Mouse (Mus musculus) midbrain, embryonic 16.5 days (tissue): ENCODE measurements at regions not wholly inside any gene's neighbourhood (a gene's known extent, or its start where the extent isn't known, plus 50 kb on each side); places are given as distances from the start of the nearest gene placed in this dataset.
"Not testable (repeated sequence)": the region's sequence is repeated elsewhere in the genome, so short reads cannot be mapped to it uniquely, and the experiment has no call there.

Source experiments
- ATAC-seq: fragments of 200-750 bp; cut with Nextera tagmentation; 2 replicates; pipeline ENCODE4 v1.8.0; 2017; ENCODE audit warnings: moderate TSS enrichment
- H3K27ac ChIP-seq: fragments of 300-500 bp; sonication (generic); 2 replicates; pipeline ENCODE4 v1.5.1; 2014; ENCODE audit warnings: mild to moderate bottlenecking, low read length, mixed read lengths
- H3K27me3 ChIP-seq: fragments of 300-500 bp; sonication (generic); 2 replicates; pipeline ENCODE4 v1.6.1; 2014; ENCODE audit warnings: low read depth, low read length, mixed read lengths; ENCODE audit not compliant: control insufficient read depth, insufficient read depth
- H3K36me3 ChIP-seq: fragments of 300-500 bp; sonication (generic); 2 replicates; pipeline ENCODE4 v1.6.1; 2014; ENCODE audit warnings: mild to moderate bottlenecking, low read length, moderate library complexity, mixed read lengths; ENCODE audit not compliant: control insufficient read depth, insufficient read depth
- H3K4me1 ChIP-seq: fragments of 300-500 bp; sonication (generic); 2 replicates; pipeline ENCODE4 v1.6.1; 2014; ENCODE audit warnings: mild to moderate bottlenecking, low read length, mixed read lengths; ENCODE audit not compliant: control insufficient read depth, insufficient read depth
- H3K4me2 ChIP-seq: fragments of 300-500 bp; sonication (generic); 2 replicates; pipeline ENCODE4 v1.6.1; 2014; ENCODE audit warnings: mild to moderate bottlenecking, low read length, mixed read lengths
- H3K4me3 ChIP-seq: fragments of 300-500 bp; sonication (generic); 2 replicates; pipeline ENCODE4 v1.5.1; 2014; ENCODE audit warnings: low read depth, mild to moderate bottlenecking, low read length, moderate library complexity, mixed read lengths
- H3K9ac ChIP-seq: fragments of 300-500 bp; sonication (generic); 2 replicates; pipeline ENCODE4 v1.6.1; 2014; ENCODE audit warnings: low read depth, low read length, mixed read lengths
- H3K9me3 ChIP-seq: fragments of 300-500 bp; sonication (generic); replicated peaks from 2 replicates; pipeline ENCODE4 v1.6.1; 2014; ENCODE audit warnings: mild to moderate bottlenecking, low read length, mixed read lengths; ENCODE audit not compliant: control insufficient read depth, poor library complexity, severe bottlenecking
- WGBS: fragments of 180-500 bp; shearing (Covaris S2); extraction: QIAGEN DNeasy Blood & Tissue Kit; methylation state at CpG from one replicate; pipeline ENCODE4 v1.1.7; 2014; 5-methylcytosine and 5-hydroxymethylcytosine counted together

DNA sequence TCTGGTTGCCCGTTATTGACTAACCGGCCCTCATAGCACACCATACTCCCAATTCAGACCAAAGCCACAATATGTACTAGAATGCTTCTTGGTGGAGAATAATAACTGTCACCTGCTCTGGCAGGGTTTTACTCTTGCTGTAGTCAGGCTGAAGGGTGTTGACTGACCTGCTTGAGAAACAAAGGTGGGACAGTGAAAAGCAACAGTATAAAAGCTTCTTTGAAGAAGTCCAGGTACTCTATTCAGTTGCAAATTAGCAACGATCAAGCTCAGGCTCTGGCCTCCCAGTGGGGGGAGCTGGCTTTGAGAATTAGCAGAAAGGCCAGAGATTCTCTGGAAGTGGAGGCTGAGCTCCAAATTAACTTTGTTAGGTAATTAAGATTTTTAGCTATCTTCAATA, 112.4 kb upstream of the Tac1 start:
- H3K4me2 ChIP-seq, H3K4me1 ChIP-seq, H3K27ac ChIP-seq, ATAC-seq, H3K9me3 ChIP-seq, H3K9ac ChIP-seq, H3K27me3 ChIP-seq, H3K36me3 ChIP-seq, H3K4me3 ChIP-seq: not testable (repeated sequence)
- whole genome bisulfite sequencing = 51% methylated on average over 3 of the region's 3 CpGs

DNA sequence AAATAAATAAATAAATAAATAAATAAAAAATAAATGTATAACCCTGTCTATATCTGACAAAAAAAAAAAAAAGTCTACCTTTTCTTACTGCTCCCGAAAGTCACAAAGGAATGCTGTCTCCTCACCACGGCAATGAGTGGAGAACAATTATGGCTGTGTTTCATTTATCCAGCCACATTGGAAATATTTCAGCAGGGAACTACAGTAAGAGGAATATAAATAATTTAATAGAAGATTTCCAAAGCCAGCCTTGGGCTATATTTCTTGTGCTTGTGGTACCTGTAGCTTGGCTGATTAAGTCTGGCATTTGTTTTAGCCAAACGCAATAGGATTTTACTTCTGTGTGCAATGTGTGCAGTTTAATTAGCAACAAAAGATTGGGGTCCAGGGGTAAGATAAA, 98.8 kb upstream of the Tac1 start:
- H3K9me3 ChIP-seq = no peaks in the 10 kb centered on the region
- no peaks in the 10 kb centered on the region for H3K4me1 ChIP-seq
- no peak overlapping the region for H3K4me2 ChIP-seq
- no peaks in the 10 kb centered on the region for H3K27me3 ChIP-seq
- H3K9ac ChIP-seq = no peak overlapping the region
- peak; percentile 51 for ATAC-seq
- 59% methylated on average over 3 of the region's 3 CpGs for WGBS
- no peak overlapping the region for H3K27ac ChIP-seq
- no peaks in the 10 kb centered on the region for H3K36me3 ChIP-seq
- H3K4me3 ChIP-seq = no peak overlapping the region

DNA sequence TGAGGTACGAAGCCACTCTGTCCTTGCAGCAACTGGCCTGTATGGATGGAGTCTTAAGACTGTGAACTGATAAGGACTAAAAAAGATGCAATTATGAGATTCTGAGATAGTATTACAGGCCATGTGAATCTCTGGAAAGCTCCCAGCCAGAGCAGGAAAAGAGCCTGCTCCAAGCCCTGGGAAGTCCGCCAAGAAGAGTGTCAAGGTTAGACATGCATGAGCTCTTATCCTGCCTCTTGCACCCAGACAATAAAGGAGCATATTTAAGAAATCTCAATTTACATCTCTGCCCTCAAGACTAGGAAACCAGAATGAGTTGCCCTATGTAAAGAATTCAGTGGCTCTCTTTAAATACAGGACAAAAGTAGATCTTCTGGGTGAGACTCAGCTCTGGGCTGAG, 90.8 kb upstream of the Tac1 start:
- Histone ChIP-seq H3K4me1 (no peaks in the 10 kb centered on the region), H3K27ac (no peak overlapping the region), H3K27me3 (no peaks in the 10 kb centered on the region), H3K36me3 (no peaks in the 10 kb centered on the region), H3K4me3 (no peak overlapping the region), H3K4me2 (no peak overlapping the region), H3K9me3 (no peaks in the 10 kb centered on the region), H3K9ac (no peak overlapping the region)
- no peak for ATAC-seq
- WGBS = 84% methylated on average over 2 of the region's 2 CpGs

DNA sequence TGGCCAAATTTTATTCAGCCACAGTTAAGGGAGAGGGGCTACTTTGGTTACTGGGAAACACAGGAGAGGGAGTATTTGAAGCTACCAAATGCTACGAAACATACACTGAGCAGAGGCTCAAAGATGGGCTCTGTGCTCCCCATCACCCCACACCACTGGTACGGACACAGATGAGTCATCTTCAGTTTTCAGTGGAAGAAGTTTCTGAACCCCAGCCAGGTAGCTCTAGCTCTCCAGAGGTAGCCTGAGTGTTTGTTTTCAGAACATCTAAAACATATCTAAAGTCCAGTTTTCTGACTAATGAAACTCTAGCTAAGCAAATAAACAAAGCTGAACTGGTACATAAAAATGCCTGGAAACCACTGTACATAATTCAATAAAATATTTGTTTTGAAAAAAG, 90.3 kb upstream of the Tac1 start:
- WGBS = 77% methylated on average over 2 of the region's 2 CpGs
- Histone ChIP-seq H3K4me3 (no peak overlapping the region), H3K27ac (no peak overlapping the region), H3K27me3 (no peaks in the 10 kb centered on the region), H3K4me1 (no peaks in the 10 kb centered on the region), H3K36me3 (no peaks in the 10 kb centered on the region), H3K9ac (no peak overlapping the region), H3K4me2 (no peak overlapping the region), H3K9me3 (no peaks in the 10 kb centered on the region)
- ATAC-seq = no peak

DNA sequence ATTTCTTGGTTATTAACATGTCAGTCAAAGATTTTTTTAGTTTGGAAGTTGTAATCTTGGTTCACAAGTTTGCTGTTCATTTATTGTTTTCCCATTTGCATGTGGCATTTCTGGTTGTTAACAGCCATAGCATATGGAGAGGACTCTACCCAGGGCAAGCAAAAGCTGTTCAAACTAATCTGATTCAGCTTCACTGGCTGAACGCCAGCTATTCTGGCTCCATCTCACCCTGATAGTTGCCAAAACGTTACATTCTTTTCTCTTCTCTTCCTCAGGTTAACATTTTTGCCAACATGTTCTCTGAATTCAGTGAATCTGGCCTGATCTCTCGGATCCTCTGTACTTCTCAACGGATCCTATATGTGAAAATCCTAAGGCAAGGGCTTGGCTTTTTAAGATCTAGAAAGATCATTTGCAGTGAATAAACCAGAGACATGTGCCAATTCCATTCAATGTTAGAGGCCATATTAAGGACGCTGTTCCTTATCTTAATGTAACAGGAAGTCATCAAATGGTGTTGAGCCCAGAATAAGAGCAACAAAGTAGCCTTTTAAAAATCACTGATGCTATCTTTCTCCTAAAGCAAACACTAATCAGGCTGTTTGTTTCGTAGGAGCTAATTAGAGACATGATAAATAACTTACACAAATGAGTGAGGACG, 82.2 kb upstream of the Tac1 start:
- Histone ChIP-seq H3K4me3 (no peak overlapping the region), H3K4me2 (no peak overlapping the region), H3K9me3 (no peaks in the 10 kb centered on the region), H3K27ac (no peak overlapping the region), H3K9ac (no peak overlapping the region), H3K4me1 (no peaks in the 10 kb centered on the region), H3K27me3 (no peaks in the 10 kb centered on the region), H3K36me3 (no peaks in the 10 kb centered on the region)
- WGBS = 69% methylated on average over 7 of the region's 7 CpGs
- ATAC-seq = no peak

DNA sequence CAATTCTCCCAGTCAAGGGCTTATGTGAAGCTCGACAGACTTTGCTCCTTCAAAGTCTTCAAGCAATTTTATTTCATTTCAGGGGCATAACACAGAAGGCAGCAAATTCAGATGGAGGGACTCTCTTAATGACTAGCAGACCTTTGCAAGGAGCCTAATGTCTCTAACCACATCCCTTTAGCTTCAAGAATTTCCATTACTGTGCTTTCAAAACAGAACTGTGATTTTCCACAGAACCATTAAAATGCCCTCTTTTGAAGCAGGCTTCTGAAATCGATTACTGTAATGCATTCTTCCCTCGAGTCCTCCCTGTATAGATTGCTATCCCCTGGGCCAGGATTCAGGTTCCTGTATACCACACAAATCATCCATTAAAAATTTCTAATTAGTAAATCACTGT, 80.9 kb upstream of the Tac1 start:
- Histone ChIP-seq H3K27me3 (no peaks in the 10 kb centered on the region), H3K4me1 (no peaks in the 10 kb centered on the region), H3K9me3 (no peaks in the 10 kb centered on the region), H3K9ac (no peak overlapping the region), H3K27ac (no peak overlapping the region), H3K4me2 (no peak overlapping the region), H3K36me3 (no peaks in the 10 kb centered on the region), H3K4me3 (no peak overlapping the region)
- ATAC-seq = no peak
- WGBS = 55% methylated on average over 3 of the region's 3 CpGs

DNA sequence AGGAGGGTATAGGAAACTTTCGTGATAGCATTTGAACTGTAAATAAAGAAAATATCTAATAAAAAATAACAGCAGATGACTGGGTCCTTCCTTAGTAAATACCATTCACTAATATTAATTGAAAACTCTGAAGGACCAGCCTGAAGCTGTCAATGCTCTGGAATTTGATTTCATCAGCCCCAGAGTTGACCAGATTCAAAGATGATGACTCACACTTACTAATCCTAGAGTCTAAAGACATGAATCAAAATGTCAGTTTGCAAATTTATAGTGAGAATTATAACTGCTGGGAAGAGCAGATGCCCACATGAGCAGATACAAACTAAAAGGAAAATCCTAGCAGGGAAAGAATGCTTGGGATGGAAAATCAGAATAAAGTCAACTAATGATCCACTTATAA, 77.8 kb upstream of the Tac1 start:
- no peak overlapping the region for H3K27ac ChIP-seq
- ATAC-seq = no peak
- no peaks in the 10 kb centered on the region for H3K36me3 ChIP-seq
- H3K4me3 ChIP-seq = no peak overlapping the region
- no peak overlapping the region for H3K4me2 ChIP-seq
- no peaks in the 10 kb centered on the region for H3K9me3 ChIP-seq
- no peak overlapping the region for H3K9ac ChIP-seq
- no peaks in the 10 kb centered on the region for H3K4me1 ChIP-seq
- no peaks in the 10 kb centered on the region for H3K27me3 ChIP-seq
- 86% methylated on average over 1 of the region's 1 CpGs for WGBS

DNA sequence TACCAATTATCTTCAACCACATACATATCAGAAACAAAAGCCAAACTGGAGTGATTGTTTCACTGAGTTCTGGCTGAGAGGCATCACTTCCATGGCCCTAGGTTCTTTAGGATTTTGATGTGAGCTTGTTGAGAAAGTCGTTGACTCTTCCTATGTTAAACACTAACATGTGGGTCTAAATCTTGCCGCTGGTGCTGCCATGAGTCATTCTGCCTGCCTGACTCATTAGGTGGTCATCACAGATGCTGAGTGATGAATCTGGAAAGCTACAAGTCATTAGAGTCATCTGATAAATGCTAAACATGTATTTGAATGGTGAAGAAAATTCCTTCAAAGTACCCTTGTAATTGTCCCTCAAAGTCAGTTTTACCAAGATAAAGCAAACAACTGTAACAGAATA, 60.4 kb upstream of the Tac1 start:
- no peaks in the 10 kb centered on the region for H3K36me3 ChIP-seq
- H3K27me3 ChIP-seq = no peaks in the 10 kb centered on the region
- peaks cover 4% of the 10 kb centered on the region; the same call in 1 of the 2 replicates for H3K4me1 ChIP-seq
- no peak for ATAC-seq
- 79% methylated on average over 2 of the region's 2 CpGs for WGBS
- H3K27ac ChIP-seq = no peak overlapping the region
- no peaks in the 10 kb centered on the region for H3K9me3 ChIP-seq
- no peak overlapping the region for H3K9ac ChIP-seq
- no peak overlapping the region for H3K4me3 ChIP-seq
- H3K4me2 ChIP-seq = no peak overlapping the region

GRCm38 (mm10) chr6:7496766-7497165, 57.9 kb upstream of the Tac1 start:
- no peak overlapping the region for H3K4me2 ChIP-seq
- no peak overlapping the region for H3K4me3 ChIP-seq
- no peak overlapping the region for H3K27ac ChIP-seq
- no peaks in the 10 kb centered on the region for H3K36me3 ChIP-seq
- H3K9ac ChIP-seq = no peak overlapping the region
- H3K27me3 ChIP-seq = no peaks in the 10 kb centered on the region
- no peaks in the 10 kb centered on the region for H3K9me3 ChIP-seq
- WGBS = 32% methylated on average over 3 of the region's 3 CpGs
- 0 out of 2 replicates have a peak, but pooled peaks have one; percentile 32 for ATAC-seq
- H3K4me1 ChIP-seq = peaks cover 4% of the 10 kb centered on the region; the same call in 1 of the 2 replicates
